Mouse (Mus musculus) limb, embryonic 14.5 days (tissue): Measurements from ENCODE around the gene 6430548M08Rik. TPM values are rescaled to one million over a fixed set of nuclear protein-coding genes. Genes with fewer than 3 reads are reported as not detected.

Experiments
- ATAC-seq: fragments of 200-750 bp; cut with Nextera tagmentation; 2 replicates; pipeline ENCODE4 v1.8.0; 2017; ENCODE audit warnings: low read depth, moderate number of reproducible peaks, moderate TSS enrichment; ENCODE audit not compliant: low FRiP score
- DNase-seq: peaks from one replicate; pipeline ENCODE4 v3.0.0-alpha.2; 2015; ENCODE audit warnings: low spot score
- H3K27ac ChIP-seq: fragments of 300-500 bp; sonication (generic); replicated peaks from 2 replicates; pipeline ENCODE4 v1.5.1; 2014; ENCODE audit warnings: low read depth, mild to moderate bottlenecking, low read length, moderate library complexity, mixed read lengths
- H3K27me3 ChIP-seq: fragments of 300-500 bp; sonication (generic); 2 replicates; pipeline ENCODE4 v1.6.1; 2014; ENCODE audit warnings: low read length, mixed read lengths; ENCODE audit not compliant: control insufficient read depth, insufficient read depth
- H3K36me3 ChIP-seq: fragments of 300-500 bp; sonication (generic); 2 replicates; pipeline ENCODE4 v1.6.1; 2014; ENCODE audit warnings: mild to moderate bottlenecking, low read length, moderate library complexity, mixed read lengths; ENCODE audit not compliant: control insufficient read depth, insufficient read depth
- H3K4me1 ChIP-seq: fragments of 300-500 bp; sonication (generic); 2 replicates; pipeline ENCODE4 v1.6.1; 2014; ENCODE audit warnings: antibody characterized with exemption, low read length, mixed read lengths; ENCODE audit not compliant: control insufficient read depth, insufficient read depth
- H3K4me2 ChIP-seq: fragments of 300-500 bp; sonication (generic); replicated peaks from 2 replicates; pipeline ENCODE4 v1.6.1; 2014; ENCODE audit warnings: low read depth, mild to moderate bottlenecking, low read length, moderate library complexity; ENCODE audit not compliant: severe bottlenecking
- H3K4me3 ChIP-seq: fragments of 300-500 bp; sonication (generic); replicated peaks from 2 replicates; pipeline ENCODE4 v1.5.1; 2014; ENCODE audit warnings: low read length
- H3K9ac ChIP-seq: fragments of 300-500 bp; sonication (generic); 2 replicates; pipeline ENCODE4 v1.6.1; 2014; ENCODE audit warnings: mild to moderate bottlenecking, low read depth, low read length, moderate library complexity; ENCODE audit not compliant: severe bottlenecking
- H3K9me3 ChIP-seq: fragments of 300-500 bp; sonication (generic); 2 replicates; pipeline ENCODE4 v1.6.1; 2016; ENCODE audit warnings: low read length; ENCODE audit not compliant: control insufficient read depth
- POLR2A ChIP-seq: fragments of 200-500 bp; IDR thresholded peaks from 2 replicates; pipeline ENCODE4 v1.8.0; 2012; ENCODE audit warnings: inconsistent platforms, mild to moderate bottlenecking, moderate library complexity, borderline replicate concordance; ENCODE audit not compliant: insufficient read depth, insufficient read length; ENCODE audit errors: extremely low read depth
- WGBS: fragments of 180-500 bp; shearing (Covaris S2); extraction: QIAGEN DNeasy Blood & Tissue Kit; methylation state at CpG from one replicate; pipeline ENCODE4 v1.1.7; 2014; 5-methylcytosine and 5-hydroxymethylcytosine counted together
- polyA plus RNA-seq, 2 experiments: library from polyadenylated mRNA; depleted of rRNA in 1 of 2; stranded (reverse) in 1 of 2; unstranded in 1 of 2; fragments of >200 nt; fragmentation: Nextera tagmentation in 1 of 2; extraction: Ambion mirVana in 1 of 2; gene quantifications; 2 replicates each; pipeline versions ENCODE4 v1.2.1 to v1.2.3; 2012 to 2014

6430548M08Rik gene
- polyA plus RNA-seq (2012; rRNA removed) (4.1 and 4.2 TPM in 2 replicates), polyA plus RNA-seq (2014; fragmentation: Nextera tagmentation; extraction: Ambion mirVana) (4.0 and 6.6 TPM in 2 replicates)

GRCm38 (mm10) chr8:120113758-120114255 is at the start of gene 6430548M08Rik:
Gene 6430548M08Rik, plus strand, starts transcription at chr8:120114152.
- Histone ChIP-seq H3K27ac (0 out of 2 replicates have a peak within 1 kb of the TSS, but pooled peaks have one; percentile 44), H3K4me2 (peak within 1 kb of the TSS; percentile 97), H3K4me1 (0 out of 2 replicates have a peak, but pooled peaks cover 2% of the 10 kb centered on the region), H3K9ac (peak within 1 kb of the TSS; percentile 68), H3K4me3 (peak within 1 kb of the TSS; percentile 68), H3K36me3 (no peaks in the 10 kb centered on the region), H3K27me3 (peaks cover 24% of the 10 kb centered on the region), H3K9me3 (no peaks in the 10 kb centered on the region)
- ATAC-seq (peak; percentile 97), DNase-seq (peak; percentile 99)
- peak; percentile 72; the same call in 1 of the 2 replicates for TF ChIP-seq POLR2A
- WGBS: under 1% methylated on average over 46 of the region's 61 CpGs

DNA sequence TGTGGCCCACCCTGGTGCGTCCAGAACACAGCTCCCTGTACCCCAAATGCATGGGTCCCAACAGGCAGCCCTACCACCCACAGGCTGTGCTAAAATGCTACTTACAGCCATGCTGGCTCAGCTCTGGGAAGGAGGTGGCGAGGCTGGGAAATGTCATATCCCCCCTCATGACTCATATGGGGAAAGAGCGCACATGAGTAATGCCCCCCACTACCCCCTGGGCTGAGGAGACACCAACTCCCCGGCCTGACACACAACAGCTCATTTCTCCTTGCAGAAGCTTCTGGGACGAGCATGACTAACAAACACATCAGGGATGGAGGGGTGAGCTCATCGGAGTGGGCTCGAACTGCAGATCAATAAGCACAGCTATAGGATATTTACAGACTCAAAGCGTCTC is 48.3 kb upstream of the 6430548M08Rik start:
- H3K27ac ChIP-seq: no peak overlapping the region
- ATAC-seq (no peak), DNase-seq (no peak)
- H3K9ac ChIP-seq: no peak overlapping the region
- no peaks in the 10 kb centered on the region for H3K36me3 ChIP-seq
- WGBS: 96% methylated on average over 8 of the region's 8 CpGs
- no peak for TF ChIP-seq POLR2A
- H3K4me3 ChIP-seq: no peak overlapping the region
- no peak overlapping the region for H3K4me2 ChIP-seq
- H3K9me3 ChIP-seq: no peaks in the 10 kb centered on the region
- H3K4me1 ChIP-seq: peaks cover 8% of the 10 kb centered on the region
- no peaks in the 10 kb centered on the region for H3K27me3 ChIP-seq

DNA sequence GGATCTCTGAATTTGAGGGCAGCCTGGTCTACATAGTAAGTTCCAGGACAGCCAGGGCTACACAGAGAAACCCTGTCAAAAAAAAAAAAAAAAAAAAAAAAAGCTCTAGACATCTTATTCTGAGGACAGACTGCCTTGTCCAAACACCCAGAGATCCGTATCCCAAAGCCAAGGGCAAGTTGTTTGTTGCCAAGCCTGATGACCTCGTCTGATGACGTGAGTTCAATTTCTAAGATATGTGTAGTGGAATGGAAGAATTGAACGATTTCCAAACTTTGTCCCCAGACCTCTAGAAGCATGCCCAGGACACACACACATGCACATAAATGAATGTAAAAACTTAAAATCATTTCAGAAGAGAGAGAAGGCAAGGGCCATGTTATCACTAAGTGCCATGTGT is 47.7 kb upstream of the 6430548M08Rik start:
- no peak overlapping the region for H3K4me2 ChIP-seq
- H3K4me1 ChIP-seq: peaks cover 8% of the 10 kb centered on the region
- 88% methylated on average over 4 of the region's 4 CpGs for WGBS
- DNase-seq (no peak), ATAC-seq (no peak)
- no peak overlapping the region for H3K27ac ChIP-seq
- no peak overlapping the region for H3K4me3 ChIP-seq
- H3K9ac ChIP-seq: no peak overlapping the region
- H3K36me3 ChIP-seq: no peaks in the 10 kb centered on the region
- TF ChIP-seq POLR2A: no peak
- no peaks in the 10 kb centered on the region for H3K27me3 ChIP-seq
- no peaks in the 10 kb centered on the region for H3K9me3 ChIP-seq

DNA sequence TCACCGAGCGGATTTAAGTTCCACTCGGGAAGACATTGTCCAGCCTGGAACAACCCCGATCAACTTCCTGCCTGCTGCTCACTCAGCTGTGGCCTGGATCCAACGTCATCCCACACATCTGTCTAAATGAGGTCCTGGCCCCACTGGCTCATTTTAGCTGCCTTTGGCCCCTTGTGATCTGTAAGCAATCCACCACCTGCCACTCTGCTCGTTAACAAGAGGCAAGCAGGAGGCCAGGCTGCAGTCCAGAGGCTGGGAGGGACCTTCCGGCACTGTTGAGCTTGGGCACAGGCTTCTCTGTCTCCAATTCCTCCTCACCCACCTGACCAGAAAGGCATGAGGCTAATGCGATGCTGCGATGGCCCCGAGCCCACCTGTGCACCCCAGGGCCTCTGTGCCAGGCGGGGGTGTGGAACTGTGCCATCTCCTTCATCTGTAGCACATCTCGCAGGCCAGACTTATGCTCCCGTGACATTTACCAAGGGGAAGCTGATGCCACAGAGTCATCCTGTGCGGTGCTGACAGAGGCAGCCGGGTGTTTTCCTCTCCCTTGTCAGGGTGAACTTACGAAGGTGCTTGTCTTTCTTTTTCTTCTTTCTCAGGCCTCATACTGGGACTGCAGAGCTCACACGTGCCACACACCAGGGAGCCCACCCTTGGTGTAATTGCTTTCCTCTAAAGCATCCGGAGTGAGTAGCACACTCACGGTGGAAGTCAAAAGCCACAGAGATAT is 45.9 kb upstream of the 6430548M08Rik start:
- H3K27me3 ChIP-seq: no peaks in the 10 kb centered on the region
- DNase-seq (peak; percentile 27), ATAC-seq (peak; percentile 49; the same call in 1 of the 2 replicates)
- no peak for TF ChIP-seq POLR2A
- WGBS: 40% methylated on average over 19 of the region's 19 CpGs
- no peaks in the 10 kb centered on the region for H3K36me3 ChIP-seq
- peaks cover 13% of the 10 kb centered on the region for H3K4me1 ChIP-seq
- no peak overlapping the region for H3K4me2 ChIP-seq
- no peak overlapping the region for H3K27ac ChIP-seq
- no peak overlapping the region for H3K4me3 ChIP-seq
- no peaks in the 10 kb centered on the region for H3K9me3 ChIP-seq
- H3K9ac ChIP-seq: no peak overlapping the region

- 27% methylated on average over 4 of the region's 4 CpGs for WGBS
- DNase-seq: peak; percentile 84
- peak; percentile 76 for ATAC-seq
Observed at GRCm38 (mm10) chr8:120071684-120072083, 42.3 kb upstream of the 6430548M08Rik start.

More at GRCm38 (mm10) chr8:120071684-120072083, 42.3 kb upstream of the 6430548M08Rik start:
- peaks cover 16% of the 10 kb centered on the region for H3K4me1 ChIP-seq
- H3K9me3 ChIP-seq: no peaks in the 10 kb centered on the region
- no peak overlapping the region for H3K4me2 ChIP-seq
- H3K9ac ChIP-seq: no peak overlapping the region
- no peak for TF ChIP-seq POLR2A
- H3K27ac ChIP-seq: no peak overlapping the region
- no peak overlapping the region for H3K4me3 ChIP-seq
- no peaks in the 10 kb centered on the region for H3K36me3 ChIP-seq
- H3K27me3 ChIP-seq: no peaks in the 10 kb centered on the region
